Mouse (Mus musculus): ENCODE measurements around the gene Dok5. TPM values are rescaled to one million over a fixed set of nuclear protein-coding genes. Genes with fewer than 3 reads are reported as not detected.
A peak's percentile ranks its signal among the peaks of the same experiment; 100 is the strongest.

The Dok5 gene
- polyA plus RNA-seq, 1 experiment from 2014 or later: 12.7 TPM

- Histone ChIP-seq H3K9me3 (no peaks in the 10 kb centered on the region), H3K36me3 (no peaks in the 10 kb centered on the region), H3K27ac (no peak overlapping the region), H3K27me3 (no peaks in the 10 kb centered on the region), H3K9ac (no peak overlapping the region), H3K4me2 (no peak overlapping the region), H3K4me3 (no peak overlapping the region), H3K4me1 (no peaks in the 10 kb centered on the region; the same call in 1 of the 2 replicates)
- 50% methylated on average over 12 of the region's 12 CpGs for WGBS
- no peak for ATAC-seq (ENCODE audit: insufficient number of reproducible peaks, low FRiP score, low TSS enrichment, low read depth)
Observed at GRCm38 (mm10) chr2:170807555-170808258, 76.1 kb downstream of the Dok5 start.

DNA sequence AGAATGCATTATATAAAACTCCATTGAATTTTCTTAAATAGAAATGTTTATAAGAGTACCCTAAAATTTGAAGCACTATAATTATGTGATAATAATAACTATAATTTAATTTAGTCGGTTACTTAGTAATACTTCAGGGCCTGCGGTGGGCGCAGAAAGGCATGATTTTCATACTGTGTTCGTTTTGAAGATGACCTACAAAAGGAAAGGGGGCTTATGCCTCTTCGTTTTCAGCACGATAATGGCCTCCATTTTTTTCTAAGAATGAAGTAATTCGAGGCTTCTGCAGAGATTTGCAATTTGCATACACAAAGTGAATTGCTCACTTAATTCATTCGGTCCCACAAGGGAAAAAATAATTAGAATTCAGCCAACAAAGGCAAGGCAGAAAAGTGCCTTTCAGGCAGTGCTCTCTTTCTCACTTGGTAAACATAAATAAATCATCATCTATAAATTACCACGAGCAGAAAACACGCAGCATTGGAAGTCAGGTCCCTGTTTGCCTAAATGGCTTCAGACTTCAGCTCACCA lies 76.7 kb downstream of the Dok5 start:
- 52% methylated on average over 10 of the region's 10 CpGs for WGBS

GRCm38 (mm10) chr2:170811356-170811755 lies 79.7 kb downstream of the Dok5 start:
- Histone ChIP-seq H3K4me3 (no peak overlapping the region), H3K4me1 (no peaks in the 10 kb centered on the region; the same call in 1 of the 2 replicates), H3K9me3 (no peaks in the 10 kb centered on the region), H3K27me3 (no peaks in the 10 kb centered on the region), H3K4me2 (no peak overlapping the region), H3K9ac (no peak overlapping the region), H3K27ac (no peak overlapping the region), H3K36me3 (no peaks in the 10 kb centered on the region)
- 62% methylated on average over 9 of the region's 9 CpGs for WGBS
- ATAC-seq (ENCODE audit: insufficient number of reproducible peaks, low FRiP score, low TSS enrichment, low read depth): no peak

More for the DNA sequence above, 76.7 kb downstream of the Dok5 start:
- H3K9ac ChIP-seq: no peak overlapping the region
- H3K36me3 ChIP-seq: no peaks in the 10 kb centered on the region
- H3K4me2 ChIP-seq: no peak overlapping the region
- H3K4me3 ChIP-seq: no peak overlapping the region
- no peaks in the 10 kb centered on the region for H3K27me3 ChIP-seq
- no peak overlapping the region for H3K27ac ChIP-seq
- no peaks in the 10 kb centered on the region; the same call in 1 of the 2 replicates for H3K4me1 ChIP-seq
- H3K9me3 ChIP-seq: no peaks in the 10 kb centered on the region
- ATAC-seq (ENCODE audit: insufficient number of reproducible peaks, low FRiP score, low TSS enrichment, low read depth): no peak

- WGBS: 75% methylated on average over 8 of the region's 8 CpGs
- H3K27me3 ChIP-seq: no peaks in the 10 kb centered on the region
- no peak overlapping the region for H3K4me2 ChIP-seq
- H3K9me3 ChIP-seq: no peaks in the 10 kb centered on the region
- H3K36me3 ChIP-seq: no peaks in the 10 kb centered on the region
- no peak overlapping the region for H3K9ac ChIP-seq
- no peaks in the 10 kb centered on the region for H3K4me1 ChIP-seq
- ATAC-seq (ENCODE audit: insufficient number of reproducible peaks, low FRiP score, low TSS enrichment, low read depth): no peak
- H3K27ac ChIP-seq: no peak overlapping the region
- no peak overlapping the region for H3K4me3 ChIP-seq
Observed at GRCm38 (mm10) chr2:170816302-170816701, 84.7 kb downstream of the Dok5 start.

- H3K4me3 ChIP-seq: no peak overlapping the region
- H3K27ac ChIP-seq: no peak overlapping the region
- 82% methylated on average over 4 of the region's 4 CpGs for WGBS
- no peaks in the 10 kb centered on the region for H3K9me3 ChIP-seq
- H3K27me3 ChIP-seq: no peaks in the 10 kb centered on the region
- H3K36me3 ChIP-seq: no peaks in the 10 kb centered on the region
- no peak overlapping the region for H3K9ac ChIP-seq
- H3K4me2 ChIP-seq: no peak overlapping the region
- no peaks in the 10 kb centered on the region for H3K4me1 ChIP-seq
- ATAC-seq (ENCODE audit: insufficient number of reproducible peaks, low FRiP score, low TSS enrichment, low read depth): no peak
Observed at GRCm38 (mm10) chr2:170817112-170817703, 85.6 kb downstream of the Dok5 start.

GRCm38 (mm10) chr2:170826821-170827441 lies 95.3 kb downstream of the Dok5 start:
- H3K4me2 ChIP-seq: peak overlapping the region; percentile 47
- H3K27me3 ChIP-seq: no peaks in the 10 kb centered on the region
- H3K36me3 ChIP-seq: no peaks in the 10 kb centered on the region
- H3K4me3 ChIP-seq: peak overlapping the region; percentile 30
- H3K4me1 ChIP-seq: 0 out of 2 replicates have a peak, but pooled peaks cover 4% of the 10 kb centered on the region
- ATAC-seq (ENCODE audit: insufficient number of reproducible peaks, low FRiP score, low TSS enrichment, low read depth): no peak
- no peak overlapping the region for H3K27ac ChIP-seq
- 0 out of 2 replicates have a peak overlapping the region, but pooled peaks have one; percentile 14 for H3K9ac ChIP-seq
- H3K9me3 ChIP-seq: no peaks in the 10 kb centered on the region
- 22% methylated on average over 17 of the region's 17 CpGs for WGBS

DNA sequence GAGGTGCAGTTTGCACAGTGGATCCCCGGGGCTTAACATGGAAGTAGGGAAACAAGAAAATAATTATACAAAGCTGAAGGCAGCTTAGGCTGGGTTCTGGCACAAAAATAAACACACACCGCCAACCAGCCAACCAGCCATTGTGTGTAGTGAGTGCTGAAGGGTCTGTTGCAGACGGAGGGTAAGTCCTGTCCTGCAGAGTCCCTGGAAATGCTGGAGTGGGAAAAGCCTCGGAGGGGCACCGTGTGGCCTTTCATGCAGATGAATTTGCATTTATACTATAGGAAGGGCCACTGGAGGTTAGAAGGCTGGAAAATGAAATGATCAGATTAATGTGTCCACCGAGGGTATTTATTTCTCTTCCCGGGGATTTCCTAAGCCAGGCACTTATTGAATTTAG lies 97.2 kb downstream of the Dok5 start:
- no peak overlapping the region for H3K4me3 ChIP-seq
- no peak for ATAC-seq (ENCODE audit: insufficient number of reproducible peaks, low FRiP score, low TSS enrichment, low read depth)
- 53% methylated on average over 7 of the region's 7 CpGs for WGBS
- no peak overlapping the region for H3K4me2 ChIP-seq
- H3K4me1 ChIP-seq: 0 out of 2 replicates have a peak, but pooled peaks cover 4% of the 10 kb centered on the region
- H3K9me3 ChIP-seq: no peaks in the 10 kb centered on the region
- no peak overlapping the region for H3K9ac ChIP-seq
- H3K36me3 ChIP-seq: no peaks in the 10 kb centered on the region
- H3K27me3 ChIP-seq: no peaks in the 10 kb centered on the region
- H3K27ac ChIP-seq: no peak overlapping the region

GRCm38 (mm10) chr2:170829191-170829611 lies 97.6 kb downstream of the Dok5 start:
- ATAC-seq (ENCODE audit: insufficient number of reproducible peaks, low FRiP score, low TSS enrichment, low read depth): no peak
- H3K9ac ChIP-seq: no peak overlapping the region
- no peaks in the 10 kb centered on the region for H3K9me3 ChIP-seq
- H3K4me3 ChIP-seq: no peak overlapping the region
- 77% methylated on average over 6 of the region's 6 CpGs for WGBS
- H3K27ac ChIP-seq: no peak overlapping the region
- no peaks in the 10 kb centered on the region for H3K36me3 ChIP-seq
- H3K27me3 ChIP-seq: no peaks in the 10 kb centered on the region
- no peak overlapping the region for H3K4me2 ChIP-seq
- H3K4me1 ChIP-seq: 0 out of 2 replicates have a peak, but pooled peaks cover 4% of the 10 kb centered on the region

- H3K4me3 ChIP-seq: no peak overlapping the region
- H3K9ac ChIP-seq: no peak overlapping the region
- H3K4me2 ChIP-seq: no peak overlapping the region
- H3K36me3 ChIP-seq: no peaks in the 10 kb centered on the region
- 88% methylated on average over 14 of the region's 14 CpGs for WGBS
- no peaks in the 10 kb centered on the region for H3K27me3 ChIP-seq
- no peak for ATAC-seq (ENCODE audit: insufficient number of reproducible peaks, low FRiP score, low TSS enrichment, low read depth)
- 0 out of 2 replicates have a peak, but pooled peaks cover 4% of the 10 kb centered on the region for H3K4me1 ChIP-seq
- H3K27ac ChIP-seq: no peak overlapping the region
- H3K9me3 ChIP-seq: no peaks in the 10 kb centered on the region
Observed at GRCm38 (mm10) chr2:170829988-170830387, 98.4 kb downstream of the Dok5 start.

DNA sequence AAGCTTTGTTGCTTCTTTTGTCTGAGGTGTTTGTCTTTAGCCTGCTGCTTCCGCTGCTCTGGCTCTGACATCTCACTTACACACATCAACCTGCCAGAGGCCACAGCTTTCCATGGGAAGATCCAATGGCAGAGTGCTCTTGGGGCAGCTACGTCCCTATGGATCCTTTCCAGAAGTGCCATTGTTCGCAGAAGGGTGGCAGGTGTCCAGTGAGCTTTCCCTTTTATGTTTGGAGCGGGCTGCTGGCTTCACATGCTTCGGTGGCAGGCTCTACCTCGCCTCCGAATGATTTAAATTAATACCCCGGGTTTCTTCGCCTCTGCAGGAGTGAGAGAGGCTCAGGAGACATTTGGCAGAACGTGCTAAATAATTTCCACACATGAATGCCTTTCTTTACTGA lies 105.3 kb downstream of the Dok5 start:
- Histone ChIP-seq H3K4me2 (no peak overlapping the region), H3K27ac (no peak overlapping the region), H3K36me3 (no peaks in the 10 kb centered on the region), H3K27me3 (no peaks in the 10 kb centered on the region), H3K4me3 (no peak overlapping the region), H3K4me1 (no peaks in the 10 kb centered on the region), H3K9ac (no peak overlapping the region), H3K9me3 (no peaks in the 10 kb centered on the region)
- no peak for ATAC-seq (ENCODE audit: insufficient number of reproducible peaks, low FRiP score, low TSS enrichment, low read depth)
- 55% methylated on average over 10 of the region's 10 CpGs for WGBS

- 74% methylated on average over 11 of the region's 11 CpGs for WGBS
- no peak overlapping the region for H3K9ac ChIP-seq
- no peaks in the 10 kb centered on the region for H3K27me3 ChIP-seq
- H3K4me3 ChIP-seq: no peak overlapping the region
- no peak overlapping the region for H3K27ac ChIP-seq
- no peak for ATAC-seq (ENCODE audit: insufficient number of reproducible peaks, low FRiP score, low TSS enrichment, low read depth)
- no peaks in the 10 kb centered on the region for H3K4me1 ChIP-seq
- no peaks in the 10 kb centered on the region for H3K36me3 ChIP-seq
- no peaks in the 10 kb centered on the region for H3K9me3 ChIP-seq
- H3K4me2 ChIP-seq: no peak overlapping the region
Observed at GRCm38 (mm10) chr2:170837363-170837762, 105.8 kb downstream of the Dok5 start.
